12 mouse cellular contexts compared by ENCODE assay signal in the genomic region with DNA sequence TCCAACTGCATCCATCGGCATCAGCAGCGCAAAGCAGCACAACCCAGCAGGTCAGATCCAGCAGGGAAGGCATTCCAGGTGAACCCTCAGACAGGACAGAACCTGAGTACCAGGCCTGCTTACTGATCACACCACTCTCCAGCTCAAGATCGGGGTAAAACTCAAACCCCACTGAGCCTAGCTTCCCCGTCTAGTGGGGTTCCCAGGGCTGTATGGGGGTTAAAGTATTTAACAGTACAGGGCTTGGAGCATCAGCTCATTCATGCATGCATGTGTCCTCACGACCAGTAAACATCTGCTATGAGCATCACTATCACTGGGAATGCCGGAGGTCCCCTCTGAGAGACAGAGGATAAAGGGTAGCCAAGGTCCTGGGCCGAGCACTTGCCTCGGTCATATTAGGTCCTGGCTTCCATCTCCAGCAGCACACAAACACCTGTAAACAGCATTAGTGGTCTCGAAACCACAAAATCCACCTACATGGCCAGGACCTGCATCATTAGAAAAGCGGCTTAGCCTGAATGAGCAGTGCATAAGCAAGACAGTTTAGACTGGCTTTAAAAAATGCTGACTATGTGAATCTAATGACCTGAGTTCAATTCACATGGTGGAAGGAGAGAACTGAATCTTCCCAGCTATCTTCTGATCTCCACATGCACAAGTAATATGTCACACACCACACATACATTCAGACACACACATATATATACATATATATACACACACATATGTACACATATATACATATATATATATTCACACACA.
"Had no signal": no experiment of that assay in that cellular context is flagged by ENCODE, and none has a peak within 500 bp of the region (broad histone marks: within the 10 kb centered on the region; RNA-seq: fewer than 3 reads in every experiment).

No protein-coding gene starts in this region.

- H3K4me3 ChIP-seq: left cerebral cortex, adult 2 months; liver, embryonic 13.5 days had no signal

- H3K4me2 ChIP-seq: liver, embryonic 13.5 days; midbrain, embryonic 11.5 days had no signal

- H3K27me3 ChIP-seq: liver, embryonic 13.5 days had no signal

- H3K27ac ChIP-seq: left cerebral cortex, adult 2 months; liver, embryonic 13.5 days had no signal

- H3K9ac ChIP-seq: liver, embryonic 13.5 days had no signal

- DNase-seq: kidney, postnatal 10 days; kidney, postnatal 36 days; layer of hippocampus, postnatal 36 days; liver, embryonic 13.5 days; lung, adult 2 months; lung, postnatal 14 days; lung, postnatal 4 days; midbrain, embryonic 14.5 days; thymus, adult 18-20 months; thymus, postnatal 36 days had no signal

- H3K9me3 ChIP-seq: liver, embryonic 13.5 days had no signal

- H3K36me3 ChIP-seq: liver, embryonic 13.5 days had no signal
